Mouse (Mus musculus) G1E (cell line): ENCODE results near the gene Dhx58.

Source experiments
- CTCF ChIP-seq: IDR thresholded peaks from 2 replicates; pipeline ENCODE4 v1.5.1; 2012; ENCODE audit warnings: low read depth, low read length, inconsistent platforms, mixed read lengths
- GATA1 ChIP-seq: IDR thresholded peaks from 2 replicates; pipeline ENCODE4 v1.6.1; 2012; ENCODE audit warnings: borderline replicate concordance, low read length, inconsistent platforms, mixed read lengths

- TF ChIP-seq GATA1 (no peak), CTCF (no peak)
These were observed 9.1 kb upstream of the Dhx58 start for GRCm38 (mm10) chr11:100713174-100713573.
